Mouse (Mus musculus) stomach, embryonic 16.5 days (tissue): ENCODE measurements around the gene Pilrb1. TPM values are rescaled to one million over a fixed set of nuclear protein-coding genes. Genes with fewer than 3 reads are reported as not detected.

Experiments used
- ATAC-seq: fragments of 200-750 bp; cut with Nextera tagmentation; 2 replicates; pipeline ENCODE4 v1.8.0; 2017; ENCODE audit warnings: moderate number of reproducible peaks, moderate TSS enrichment; ENCODE audit not compliant: insufficient read depth, low FRiP score
- H3K27ac ChIP-seq: fragments of 300-500 bp; sonication (generic); 2 replicates; pipeline ENCODE4 v1.5.1; 2014; ENCODE audit warnings: low read length
- H3K27me3 ChIP-seq: fragments of 300-500 bp; sonication (generic); 2 replicates; pipeline ENCODE4 v1.6.1; 2014; ENCODE audit warnings: low read length, control low read depth, mixed read lengths; ENCODE audit not compliant: control insufficient read depth, insufficient read depth
- H3K36me3 ChIP-seq: fragments of 300-500 bp; sonication (generic); 2 replicates; pipeline ENCODE4 v1.6.1; 2014; ENCODE audit warnings: low read length; ENCODE audit not compliant: control insufficient read depth, insufficient read depth
- H3K4me1 ChIP-seq: fragments of 300-500 bp; sonication (generic); 2 replicates; pipeline ENCODE4 v1.6.1; 2014; ENCODE audit warnings: low read length, control low read depth, mixed read lengths; ENCODE audit not compliant: control insufficient read depth, insufficient read depth
- H3K4me2 ChIP-seq: fragments of 300-500 bp; sonication (generic); 2 replicates; pipeline ENCODE4 v1.6.1; 2014; ENCODE audit warnings: low read depth, low read length, mixed read lengths
- H3K4me3 ChIP-seq: fragments of 300-500 bp; sonication (generic); replicated peaks from 2 replicates; pipeline ENCODE4 v1.5.1; 2014; ENCODE audit warnings: mild to moderate bottlenecking, low read length
- H3K9ac ChIP-seq: fragments of 300-500 bp; sonication (generic); 2 replicates; pipeline ENCODE4 v1.6.1; 2014; ENCODE audit warnings: low read length
- H3K9me3 ChIP-seq: fragments of 300-500 bp; sonication (generic); replicated peaks from 2 replicates; pipeline ENCODE4 v1.6.1; 2016; ENCODE audit warnings: low read length, control low read depth; ENCODE audit not compliant: control insufficient read depth
- WGBS: fragments of 180-500 bp; shearing (Covaris S2); extraction: QIAGEN DNeasy Blood & Tissue Kit; methylation state at CpG from one replicate; pipeline ENCODE4 v1.1.7; 2014; 5-methylcytosine and 5-hydroxymethylcytosine counted together
- polyA plus RNA-seq: library from polyadenylated mRNA; unstranded; fragments of >200 nt; fragmentation: Nextera tagmentation; extraction: Ambion mirVana; gene quantifications from 2 replicates; pipeline ENCODE4 v1.2.1, GENCODE M21; 2015

The Pilrb1 gene
- polyA plus RNA-seq, 1 experiment from 2014 or later = 0.87 TPM

GRCm38 (mm10) chr5:137823455-137824045 lies 34.4 kb downstream of the Pilrb1 start:
- no peaks in the 10 kb centered on the region for H3K4me1 ChIP-seq
- H3K27ac ChIP-seq = no peak overlapping the region
- WGBS = 83% methylated on average over 6 of the region's 6 CpGs
- no peak overlapping the region for H3K4me2 ChIP-seq
- no peaks in the 10 kb centered on the region for H3K36me3 ChIP-seq
- H3K27me3 ChIP-seq = no peaks in the 10 kb centered on the region
- ATAC-seq = no peak
- H3K9ac ChIP-seq = no peak overlapping the region
- H3K4me3 ChIP-seq = no peak overlapping the region
- H3K9me3 ChIP-seq = no peaks in the 10 kb centered on the region

- Histone ChIP-seq H3K27ac (no peak overlapping the region), H3K4me1 (no peaks in the 10 kb centered on the region), H3K4me3 (no peak overlapping the region), H3K9ac (no peak overlapping the region), H3K27me3 (no peaks in the 10 kb centered on the region), H3K9me3 (no peaks in the 10 kb centered on the region), H3K4me2 (no peak overlapping the region), H3K36me3 (no peaks in the 10 kb centered on the region)
- 91% methylated on average over 1 of the region's 1 CpGs for WGBS
- ATAC-seq = no peak
These were observed 35.3 kb downstream of the Pilrb1 start for GRCm38 (mm10) chr5:137822602-137823001.

GRCm38 (mm10) chr5:137822126-137822525 lies 35.8 kb downstream of the Pilrb1 start:
- Histone ChIP-seq H3K4me1 (no peaks in the 10 kb centered on the region), H3K9ac (no peak overlapping the region), H3K4me2 (no peak overlapping the region), H3K4me3 (no peak overlapping the region), H3K27ac (no peak overlapping the region), H3K36me3 (no peaks in the 10 kb centered on the region), H3K27me3 (no peaks in the 10 kb centered on the region), H3K9me3 (no peaks in the 10 kb centered on the region)
- no peak for ATAC-seq
- WGBS = 60% methylated on average over 4 of the region's 4 CpGs

GRCm38 (mm10) chr5:137817466-137818222 lies 40.3 kb downstream of the Pilrb1 start:
- Histone ChIP-seq H3K4me3 (no peak overlapping the region), H3K4me2 (no peak overlapping the region), H3K9me3 (no peaks in the 10 kb centered on the region), H3K4me1 (no peaks in the 10 kb centered on the region), H3K27ac (no peak overlapping the region), H3K27me3 (no peaks in the 10 kb centered on the region), H3K36me3 (no peaks in the 10 kb centered on the region), H3K9ac (no peak overlapping the region)
- WGBS = 61% methylated on average over 4 of the region's 4 CpGs
- no peak for ATAC-seq

GRCm38 (mm10) chr5:137808316-137808715 lies 49.6 kb downstream of the Pilrb1 start:
- no peaks in the 10 kb centered on the region for H3K27me3 ChIP-seq
- H3K36me3 ChIP-seq = no peaks in the 10 kb centered on the region
- no peak for ATAC-seq
- no peak overlapping the region for H3K4me3 ChIP-seq
- H3K9me3 ChIP-seq = no peaks in the 10 kb centered on the region
- no peak overlapping the region for H3K27ac ChIP-seq
- no peaks in the 10 kb centered on the region for H3K4me1 ChIP-seq
- no peak overlapping the region for H3K9ac ChIP-seq
- WGBS = 89% methylated on average over 5 of the region's 5 CpGs
- H3K4me2 ChIP-seq = no peak overlapping the region

- Histone ChIP-seq H3K27me3 (no peaks in the 10 kb centered on the region), H3K4me3 (no peak overlapping the region), H3K4me1 (no peaks in the 10 kb centered on the region), H3K9me3 (no peaks in the 10 kb centered on the region), H3K36me3 (no peaks in the 10 kb centered on the region), H3K27ac (no peak overlapping the region), H3K4me2 (no peak overlapping the region), H3K9ac (no peak overlapping the region)
- ATAC-seq = no peak
- 87% methylated on average over 1 of the region's 1 CpGs for WGBS
These were observed 51.7 kb downstream of the Pilrb1 start for GRCm38 (mm10) chr5:137806158-137806557.

Other genes starting within 250 kb of the Pilrb1 start
- 150 and 153 TPM in 2 replicates for gene Pcolce, start 244.3 kb downstream of the Pilrb1 start, polyA plus RNA-seq
- gene Fbxo24, start 229.1 kb downstream of the Pilrb1 start, polyA plus RNA-seq = 0.09 and 0.27 TPM in 2 replicates
- gene Lrch4, start 229.0 kb downstream of the Pilrb1 start, polyA plus RNA-seq = 36.4 and 39.4 TPM in 2 replicates
- 9.4 and 12.2 TPM in 2 replicates for gene Gm20605, start 228.9 kb downstream of the Pilrb1 start, polyA plus RNA-seq
- gene Sap25, start 216.8 kb downstream of the Pilrb1 start, polyA plus RNA-seq = 6.8 and 9.4 TPM in 2 replicates
- 0.14 and 0.19 TPM in 2 replicates for gene Irs3, start 212.4 kb downstream of the Pilrb1 start, polyA plus RNA-seq
- 16.3 and 19.0 TPM in 2 replicates for gene Agfg2, start 173.4 kb downstream of the Pilrb1 start, polyA plus RNA-seq
- 2.7 and 3.1 TPM in 2 replicates for gene Nyap1, start 116.5 kb downstream of the Pilrb1 start, polyA plus RNA-seq
- 115 and 119 TPM in 2 replicates for gene Tsc22d4, start 112.4 kb downstream of the Pilrb1 start, polyA plus RNA-seq
- 9.4 and 17.0 TPM in 2 replicates for gene Ppp1r35, start 79.3 kb downstream of the Pilrb1 start, polyA plus RNA-seq
- gene Mepce, start 70.5 kb downstream of the Pilrb1 start, polyA plus RNA-seq = 7.4 and 8.2 TPM in 2 replicates
- 15.4 and 18.0 TPM in 2 replicates for gene Zcwpw1, start 70.3 kb downstream of the Pilrb1 start, polyA plus RNA-seq
- 2.4 and 4.0 TPM in 2 replicates for gene Pilra, start 21.8 kb downstream of the Pilrb1 start, polyA plus RNA-seq
- gene Pilrb2, start 13.7 kb upstream of the Pilrb1 start, polyA plus RNA-seq = 1.5 and 1.8 TPM in 2 replicates
- gene Cyp3a13, start 63.5 kb upstream of the Pilrb1 start, polyA plus RNA-seq = 14.7 and 15.9 TPM in 2 replicates
- 0.56 and 1.1 TPM in 2 replicates for gene Gjc3, start 105.0 kb upstream of the Pilrb1 start, polyA plus RNA-seq
- gene Azgp1, start 123.4 kb upstream of the Pilrb1 start, polyA plus RNA-seq = 0.61 and 0.87 TPM in 2 replicates
- not detected in 2 replicates for gene Smok3a, start 163.2 kb upstream of the Pilrb1 start, polyA plus RNA-seq
- gene Smok3b, start 163.3 kb upstream of the Pilrb1 start, polyA plus RNA-seq = not detected in 2 replicates
- not detected in 2 replicates for gene Smok3c, start 195.1 kb upstream of the Pilrb1 start, polyA plus RNA-seq
- gene Zkscan1, start 227.0 kb upstream of the Pilrb1 start, polyA plus RNA-seq = 16.5 and 17.7 TPM in 2 replicates